Comparison of ENCODE assay signal across 8 mouse cellular contexts in the genomic region with DNA sequence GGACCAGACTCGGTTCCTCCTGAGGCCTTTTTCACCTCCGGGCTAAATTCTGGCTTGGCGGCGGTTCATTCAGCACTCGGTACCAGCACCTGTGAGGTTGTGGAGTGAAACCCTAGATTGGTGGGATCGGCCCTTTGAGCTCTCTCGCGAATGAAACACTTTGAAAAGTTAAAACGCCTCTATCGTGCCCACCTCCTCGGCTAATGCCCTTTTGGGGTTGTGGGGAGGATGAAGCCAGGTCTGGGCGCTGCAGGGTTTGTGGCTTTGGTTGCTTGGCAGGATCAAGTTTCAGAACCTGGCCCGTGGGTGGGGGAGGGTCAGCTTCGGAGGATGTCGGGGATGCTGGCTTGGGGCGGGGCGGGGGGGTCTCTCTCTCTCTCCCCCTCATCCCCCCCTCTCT. TPM values are rescaled to one million over a fixed set of nuclear protein-coding genes. Genes with fewer than 3 reads are reported as not detected.
DNase-seq lines count a peak whose midpoint lies in the region; ATAC-seq and TF ChIP-seq lines count a peak whose summit lies in the region.

No protein-coding gene starts in this region.

- no peaks in the 10 kb centered on the region for H3K36me3 ChIP-seq in liver, embryonic 11.5 days (ENCODE audit: control insufficient read depth, insufficient read depth, low read length)

- no peaks in the 10 kb centered on the region for H3K4me1 ChIP-seq in cerebellum, adult 2 months (ENCODE audit: control insufficient read depth, insufficient read depth, low read length)
- H3K4me1 ChIP-seq in liver, embryonic 11.5 days (replicated peaks; ENCODE audit: control insufficient read depth, insufficient read depth, low read length), result 0 out of 2 replicates have a peak, but pooled peaks cover 2% of the 10 kb centered on the region

- no peak for DNase-seq in cerebellum, adult 2 months
- no peak for DNase-seq in cerebellum, adult 9-11 months
- peak; percentile 50 for DNase-seq in thymus, postnatal 14 days
- no peak for DNase-seq in thymus, postnatal 0 days (ENCODE audit: low spot score)
- DNase-seq in liver, embryonic 11.5 days (ENCODE audit: low spot score), result no peak
- DNase-seq in skeletal muscle tissue, adult 2 months (ENCODE audit: low read depth, low spot score), result peak; percentile 34
- DNase-seq in layer of hippocampus, adult 18-20 months (ENCODE audit: low spot score in 2 of 2), result no peak

- no peak for TF ChIP-seq POLR2A in cerebellum, adult 2 months (IDR thresholded peaks at IDR 0.05; ENCODE audit: borderline replicate concordance, insufficient read depth, low read length)

- no peaks in the 10 kb centered on the region for H3K9me3 ChIP-seq in liver, embryonic 11.5 days (ENCODE audit: control insufficient read depth, low read length)

- peak overlapping the region; percentile 40 for H3K4me2 ChIP-seq in liver, embryonic 11.5 days

- no peak for TF ChIP-seq CTCF in cerebellum, adult 2 months (IDR thresholded peaks at IDR 0.05; ENCODE audit: borderline replicate concordance, insufficient read depth, low read depth, low read length)

- 6% methylated on average over 16 of the region's 17 CpGs for WGBS in cerebellum, adult 2 months
- 20% methylated on average over 17 of the region's 17 CpGs for WGBS in liver, embryonic 11.5 days

- no peaks in the 10 kb centered on the region for H3K27me3 ChIP-seq in cerebellum, adult 2 months (ENCODE audit: control insufficient read depth, insufficient read depth, low read length)
- peaks cover 53% of the 10 kb centered on the region for H3K27me3 ChIP-seq in liver, embryonic 11.5 days (replicated peaks; ENCODE audit: control insufficient read depth, insufficient read depth, low read length)

- H3K9ac ChIP-seq in liver, embryonic 11.5 days (ENCODE audit: low read depth, low read length), result peak overlapping the region; percentile 62

- peak overlapping the region; percentile 85 for H3K4me3 ChIP-seq in cerebellum, adult 2 months (replicated peaks; ENCODE audit: insufficient read depth, low read depth, low read length)
- H3K4me3 ChIP-seq in liver, embryonic 11.5 days (ENCODE audit: low read depth, low read length), result peak overlapping the region; percentile 67

- peak overlapping the region; percentile 52; the same call in 1 of the 2 replicates for H3K27ac ChIP-seq in cerebellum, adult 2 months (ENCODE audit: insufficient read depth, low read length)
- peak overlapping the region; percentile 13; the same call in 1 of the 2 replicates for H3K27ac ChIP-seq in liver, embryonic 11.5 days (ENCODE audit: low read depth, low read length)

- peak; percentile 14 to 20; a peak in 1 of 4 replicates for ATAC-seq in hematopoietic stem cell, adult 5-6 weeks (replicated peaks in 1 of 2; ENCODE audit: insufficient read depth in 1 of 2, low FRiP score in 2 of 2, low TSS enrichment in 1 of 2, low read depth in 1 of 2, poor library complexity in 2 of 2, severe bottlenecking in 2 of 2)
- ATAC-seq in liver, embryonic 11.5 days (replicated peaks; ENCODE audit: low FRiP score), result no peak; the same call in 1 of the 2 replicates

RNA-seq across cellular contexts. Expression of a gene that starts 0.3 kb away (rescaled TPM):
- polyA plus RNA-seq in cerebellum, adult 2 months (2012; rRNA removed), result 54.8 and 57.8 TPM in 2 replicates
- polyA plus RNA-seq in thymus, postnatal 0 days (2015; fragmentation: Nextera tagmentation; extraction: Ambion mirVana), result 75.8 and 79.1 TPM in 2 replicates
- total RNA-seq in hematopoietic stem cell, adult 5-6 weeks (2017), result 23.5 and 24.0 TPM in 2 replicates
- polyA plus RNA-seq in liver, embryonic 11.5 days (2014; fragmentation: Nextera tagmentation; extraction: Ambion mirVana), result 73.9 and 74.6 TPM in 2 replicates
- 10 to 100 TPM; 55.2 to 70.4 TPM for total RNA-seq in layer of hippocampus, adult 18-20 months (2021)

RNA-seq across cellular contexts. Expression of a gene that starts 0.7 kb away (rescaled TPM):
- polyA plus RNA-seq in cerebellum, adult 2 months (2012; rRNA removed), result 0.05 and 0.10 TPM in 2 replicates
- 0.14 and 0.35 TPM in 2 replicates for polyA plus RNA-seq in thymus, postnatal 0 days (2015; fragmentation: Nextera tagmentation; extraction: Ambion mirVana)
- total RNA-seq in hematopoietic stem cell, adult 5-6 weeks (2017), result not detected in 2 replicates
- polyA plus RNA-seq in liver, embryonic 11.5 days (2014; fragmentation: Nextera tagmentation; extraction: Ambion mirVana), result not detected in 2 replicates
- not detected for total RNA-seq in layer of hippocampus, adult 18-20 months (2021)

Comparison
In these comparisons a context has a peak if more than half of its experiments do, and no peak if none do; other contexts are left out.
1. DNase-seq: peak in thymus, postnatal 14 days (single experiment) and skeletal muscle tissue, adult 2 months (single experiment); none in cerebellum, adult 2 months (0 of 2), cerebellum, adult 9-11 months (single experiment), thymus, postnatal 0 days (single experiment), liver, embryonic 11.5 days (single experiment) and layer of hippocampus, adult 18-20 months (0 of 2).